Mouse (Mus musculus) megakaryocyte progenitor cell, adult 5-6 weeks (primary cell): ENCODE results near the gene Depdc7. TPM values are rescaled to one million over a fixed set of nuclear protein-coding genes. Genes with fewer than 3 reads are reported as not detected.

Experiments used
- total RNA-seq, 2 experiments: library from RNA; stranded (forward) in 1 of 2; stranded (reverse) in 1 of 2; fragments of 157-497, 149-512 nt in 1 of 2; fragments of 200-1000 nt in 1 of 2; gene quantifications; 2 replicates each; pipeline versions ENCODE4 v1.2.3 to v1.2.4; 2015 to 2017

Depdc7 gene
- total RNA-seq, 2 experiments from 2014 or later: 4.1 to 4.5 TPM

Other genes starting within 250 kb of the Depdc7 start
- 52.1 and 52.7 TPM in 2 replicates for gene Hipk3, start 248.4 kb downstream of the Depdc7 start, total RNA-seq (2015)
- 36.9 and 40.1 TPM in 2 replicates for gene Hipk3, start 248.4 kb downstream of the Depdc7 start, total RNA-seq (2017)
- gene Cstf3, start 152.4 kb downstream of the Depdc7 start, total RNA-seq (2015): 41.5 and 60.7 TPM in 2 replicates
- gene Cstf3, start 152.4 kb downstream of the Depdc7 start, total RNA-seq (2017): 20.9 and 24.5 TPM in 2 replicates
- 15.3 and 15.8 TPM in 2 replicates for gene Tcp11l1, start 30.7 kb downstream of the Depdc7 start, total RNA-seq (2015)
- gene Tcp11l1, start 30.7 kb downstream of the Depdc7 start, total RNA-seq (2017): 9.0 and 10.8 TPM in 2 replicates
- gene Pin1rt1, start 26.5 kb downstream of the Depdc7 start, total RNA-seq (2015): not detected in 2 replicates
- gene Pin1rt1, start 26.5 kb downstream of the Depdc7 start, total RNA-seq (2017): not detected in 2 replicates
- 50.9 and 56.0 TPM in 2 replicates for gene Qser1, start 73.9 kb upstream of the Depdc7 start, total RNA-seq (2015)
- gene Qser1, start 73.9 kb upstream of the Depdc7 start, total RNA-seq (2017): 8.7 and 12.7 TPM in 2 replicates
- 1.1 and 1.4 TPM in 2 replicates for gene Prrg4, start 107.0 kb upstream of the Depdc7 start, total RNA-seq (2015)
- gene Prrg4, start 107.0 kb upstream of the Depdc7 start, total RNA-seq (2017): 4.1 and 4.8 TPM in 2 replicates
- gene Ccdc73, start 124.9 kb upstream of the Depdc7 start, total RNA-seq (2015): 2.2 and 10.1 TPM in 2 replicates
- 0.03 and 5.2 TPM in 2 replicates for gene Ccdc73, start 124.9 kb upstream of the Depdc7 start, total RNA-seq (2017)